Mouse (Mus musculus) stomach, postnatal 0 days (tissue): ENCODE data around the gene Hoxc5. TPM values are rescaled to one million over a fixed set of nuclear protein-coding genes. Genes with fewer than 3 reads are reported as not detected.
A peak's percentile ranks its signal among the peaks of the same experiment; 100 is the strongest.

Source experiments
- ATAC-seq: fragments of 200-750 bp; cut with Nextera tagmentation; 2 replicates; pipeline ENCODE4 v1.8.0; 2017; ENCODE audit not compliant: low FRiP score, low TSS enrichment
- DNase-seq: peaks from one replicate; pipeline ENCODE4 v3.0.0-alpha.2; 2016; ENCODE audit warnings: low spot score
- H3K27ac ChIP-seq: fragments of 300-500 bp; sonication (generic); replicated peaks from 2 replicates; pipeline ENCODE4 v1.5.1; 2014; ENCODE audit warnings: mild to moderate bottlenecking, control low read depth
- H3K27me3 ChIP-seq: fragments of 300-500 bp; sonication (generic); 2 replicates; pipeline ENCODE4 v1.6.1; 2014; ENCODE audit warnings: low read length; ENCODE audit not compliant: control insufficient read depth, insufficient read depth
- H3K36me3 ChIP-seq: fragments of 300-500 bp; sonication (generic); 2 replicates; pipeline ENCODE4 v1.6.1; 2014; ENCODE audit warnings: low read length, mixed read lengths; ENCODE audit not compliant: control insufficient read depth, insufficient read depth
- H3K4me1 ChIP-seq: fragments of 300-500 bp; sonication (generic); replicated peaks from 2 replicates; pipeline ENCODE4 v1.6.1; 2014; ENCODE audit warnings: antibody characterized with exemption; ENCODE audit not compliant: control insufficient read depth, insufficient read depth
- H3K4me2 ChIP-seq: fragments of 300-500 bp; sonication (generic); replicated peaks from 2 replicates; pipeline ENCODE4 v1.6.1; 2014; ENCODE audit warnings: low read depth, mild to moderate bottlenecking, control low read depth, moderate library complexity
- H3K4me3 ChIP-seq: fragments of 300-500 bp; sonication (generic); 2 replicates; pipeline ENCODE4 v1.5.1; 2014; ENCODE audit warnings: low read depth, low read length, control low read depth
- H3K9ac ChIP-seq: fragments of 300-500 bp; sonication (generic); 2 replicates; pipeline ENCODE4 v1.6.1; 2014; ENCODE audit warnings: mild to moderate bottlenecking, low read length, control low read depth, mixed read lengths
- H3K9me3 ChIP-seq: fragments of 300-500 bp; sonication (generic); 2 replicates; pipeline ENCODE4 v1.6.1; 2016; ENCODE audit warnings: low read length; ENCODE audit not compliant: control insufficient read depth
- CTCF ChIP-seq: IDR thresholded peaks from 2 replicates; pipeline ENCODE4 v1.5.1; 2016; ENCODE audit warnings: antibody characterized with exemption, low read depth, mild to moderate bottlenecking, moderate library complexity
- EP300 ChIP-seq: optimal IDR thresholded peaks from 2 replicates; pipeline ENCODE3; 2016; ENCODE audit warnings: antibody characterized with exemption
- WGBS: fragments of 180-500 bp; shearing (Covaris S2); extraction: QIAGEN DNeasy Blood & Tissue Kit; methylation state at CpG from one replicate; pipeline ENCODE4 v1.1.7; 2014; 5-methylcytosine and 5-hydroxymethylcytosine counted together
- polyA plus RNA-seq: library from polyadenylated mRNA; unstranded; fragments of >200 nt; fragmentation: Nextera tagmentation; extraction: Ambion mirVana; gene quantifications from 2 replicates; pipeline ENCODE4 v1.2.1, GENCODE M21; 2015

Hoxc5 gene
- polyA plus RNA-seq, 1 experiment from 2014 or later = 18.0 TPM

- 1% methylated on average over 14 of the region's 14 CpGs for WGBS
- peak overlapping the region; percentile 85 for H3K27ac ChIP-seq
- H3K9ac ChIP-seq = peak overlapping the region; percentile 81
- H3K4me1 ChIP-seq = no peaks in the 10 kb centered on the region
- ATAC-seq (no peak), DNase-seq (no peak)
- H3K9me3 ChIP-seq = no peaks in the 10 kb centered on the region
- peak overlapping the region; percentile 67 for H3K4me3 ChIP-seq
- H3K4me2 ChIP-seq = peak overlapping the region; percentile 68
- H3K36me3 ChIP-seq = no peaks in the 10 kb centered on the region
- H3K27me3 ChIP-seq = no peaks in the 10 kb centered on the region
- TF ChIP-seq CTCF (no peak), EP300 (no peak)
These were observed 68.3 kb downstream of the Hoxc5 start for GRCm38 (mm10) chr15:103035548-103035881.

GRCm38 (mm10) chr15:103037579-103037978 lies 70.3 kb downstream of the Hoxc5 start:
- ATAC-seq (no peak), DNase-seq (no peak)
- Histone ChIP-seq H3K9ac (no peak overlapping the region), H3K4me1 (no peaks in the 10 kb centered on the region), H3K27ac (no peak overlapping the region; the same call in 1 of the 2 replicates), H3K9me3 (no peaks in the 10 kb centered on the region), H3K4me3 (no peak overlapping the region), H3K27me3 (no peaks in the 10 kb centered on the region), H3K4me2 (no peak overlapping the region), H3K36me3 (no peaks in the 10 kb centered on the region)
- TF ChIP-seq CTCF = no peak
- TF ChIP-seq EP300 = no peak
- 35% methylated on average over 1 of the region's 1 CpGs for WGBS

GRCm38 (mm10) chr15:103038701-103039480 lies 71.6 kb downstream of the Hoxc5 start:
- ATAC-seq (no peak), DNase-seq (no peak)
- Histone ChIP-seq H3K4me2 (peak overlapping the region; percentile 20), H3K4me1 (no peaks in the 10 kb centered on the region), H3K9me3 (no peaks in the 10 kb centered on the region), H3K9ac (0 out of 2 replicates have a peak overlapping the region, but pooled peaks have one; percentile 4), H3K27me3 (no peaks in the 10 kb centered on the region), H3K4me3 (no peak overlapping the region), H3K36me3 (no peaks in the 10 kb centered on the region), H3K27ac (peak overlapping the region; percentile 77)
- no peak for TF ChIP-seq CTCF
- TF ChIP-seq EP300 = no peak
- WGBS = 31% methylated on average over 10 of the region's 10 CpGs

GRCm38 (mm10) chr15:103039609-103040008 lies 72.4 kb downstream of the Hoxc5 start:
- ATAC-seq (no peak), DNase-seq (no peak)
- H3K27me3 ChIP-seq = no peaks in the 10 kb centered on the region
- H3K4me3 ChIP-seq = no peak overlapping the region
- no peak overlapping the region for H3K4me2 ChIP-seq
- TF ChIP-seq EP300 = no peak
- TF ChIP-seq CTCF = no peak
- no peaks in the 10 kb centered on the region for H3K4me1 ChIP-seq
- H3K9ac ChIP-seq = no peak overlapping the region
- WGBS = 25% methylated on average over 3 of the region's 3 CpGs
- no peaks in the 10 kb centered on the region for H3K36me3 ChIP-seq
- peak overlapping the region; percentile 77 for H3K27ac ChIP-seq
- no peaks in the 10 kb centered on the region for H3K9me3 ChIP-seq

GRCm38 (mm10) chr15:103040601-103041000 lies 73.4 kb downstream of the Hoxc5 start:
- H3K27me3 ChIP-seq = no peaks in the 10 kb centered on the region
- peak overlapping the region; percentile 52 for H3K9ac ChIP-seq
- no peaks in the 10 kb centered on the region for H3K36me3 ChIP-seq
- H3K27ac ChIP-seq = peak overlapping the region; percentile 89
- peak overlapping the region; percentile 42 for H3K4me2 ChIP-seq
- ATAC-seq = no peak
- WGBS = 32% methylated on average over 12 of the region's 12 CpGs
- H3K4me1 ChIP-seq = no peaks in the 10 kb centered on the region
- peak overlapping the region; percentile 19 for H3K4me3 ChIP-seq
- H3K9me3 ChIP-seq = no peaks in the 10 kb centered on the region
- TF ChIP-seq EP300 (no peak), CTCF (no peak)
- no peak for DNase-seq

GRCm38 (mm10) chr15:103041613-103042012 lies 74.4 kb downstream of the Hoxc5 start:
- no peak overlapping the region for H3K4me2 ChIP-seq
- peak overlapping the region; percentile 89 for H3K27ac ChIP-seq
- no peaks in the 10 kb centered on the region for H3K9me3 ChIP-seq
- no peaks in the 10 kb centered on the region for H3K4me1 ChIP-seq
- DNase-seq (no peak), ATAC-seq (peak; percentile 63; the same call in 1 of the 2 replicates)
- no peak for TF ChIP-seq EP300
- TF ChIP-seq CTCF = no peak
- no peak overlapping the region for H3K4me3 ChIP-seq
- H3K36me3 ChIP-seq = no peaks in the 10 kb centered on the region
- no peaks in the 10 kb centered on the region for H3K27me3 ChIP-seq
- no peak overlapping the region for H3K9ac ChIP-seq
- 38% methylated on average over 5 of the region's 5 CpGs for WGBS
